In genomic region chr1:195091699-195092219, GRCm38 (mm10) we compare ENCODE assay signal across 8 mouse cellular contexts. TPM values are rescaled to one million over a fixed set of nuclear protein-coding genes. Genes with fewer than 3 reads are reported as not detected.
DNase-seq lines count a peak whose midpoint lies in the region; ATAC-seq lines count a peak whose summit lies in the region.

No protein-coding gene starts in this region.

- peak overlapping the region; percentile 46 for H3K9ac ChIP-seq in heart, embryonic 15.5 days
- peak overlapping the region; percentile 37 for H3K9ac ChIP-seq in hindbrain, embryonic 15.5 days
- peak overlapping the region; percentile 32 for H3K9ac ChIP-seq in midbrain, embryonic 12.5 days (replicated peaks)

- peak overlapping the region; percentile 57 for H3K4me3 ChIP-seq in heart, embryonic 15.5 days
- peak overlapping the region; percentile 32 for H3K4me3 ChIP-seq in hindbrain, embryonic 15.5 days
- peak overlapping the region; percentile 37 for H3K4me3 ChIP-seq in midbrain, embryonic 12.5 days

- H3K27me3 ChIP-seq in heart, embryonic 15.5 days, result no peaks in the 10 kb centered on the region
- H3K27me3 ChIP-seq in hindbrain, embryonic 15.5 days, result no peaks in the 10 kb centered on the region
- H3K27me3 ChIP-seq in midbrain, embryonic 12.5 days, result no peaks in the 10 kb centered on the region

- intact Hi-C loops in gastrocnemius, postnatal 36 days (cut with DNase I), result no loop called here

- no peaks in the 10 kb centered on the region for H3K9me3 ChIP-seq in heart, embryonic 15.5 days (replicated peaks)
- 0 out of 2 replicates have a peak, but pooled peaks cover 2% of the 10 kb centered on the region for H3K9me3 ChIP-seq in hindbrain, embryonic 15.5 days
- no peaks in the 10 kb centered on the region for H3K9me3 ChIP-seq in midbrain, embryonic 12.5 days

- peaks cover 10% of the 10 kb centered on the region; the same call in 1 of the 2 replicates for H3K36me3 ChIP-seq in heart, embryonic 15.5 days
- H3K36me3 ChIP-seq in hindbrain, embryonic 15.5 days, result no peaks in the 10 kb centered on the region
- no peaks in the 10 kb centered on the region for H3K36me3 ChIP-seq in midbrain, embryonic 12.5 days

- no peak for DNase-seq in heart, adult 8-10 months (ENCODE audit: low spot score)
- DNase-seq in c-Kit-negative CD71-positive TER-119-positive erythroid progenitor cells, embryonic 14.5 days (ENCODE audit: low read depth, low spot score), result peak; percentile 90
- no peak for DNase-seq in gastrocnemius, postnatal 36 days
- no peak for DNase-seq in thymus, postnatal 14 days

- H3K27ac ChIP-seq in heart, embryonic 15.5 days, result peak overlapping the region; percentile 65
- no peak overlapping the region for H3K27ac ChIP-seq in hindbrain, embryonic 15.5 days (replicated peaks)
- no peak overlapping the region for H3K27ac ChIP-seq in midbrain, embryonic 12.5 days (replicated peaks)

- peak; percentile 31 for ATAC-seq in heart, embryonic 15.5 days (replicated peaks; ENCODE audit: insufficient number of reproducible peaks, insufficient read depth, low FRiP score, low read depth)
- ATAC-seq in hindbrain, embryonic 15.5 days (ENCODE audit: low FRiP score, low read depth), result peak; percentile 79
- peak; percentile 74 for ATAC-seq in midbrain, embryonic 12.5 days (ENCODE audit: low FRiP score, low read depth)
- ATAC-seq in activated CD4-positive, CD25-positive, alpha-beta regulatory T cell, adult 4 months, result no peak

- peak overlapping the region; percentile 77 for H3K4me2 ChIP-seq in heart, embryonic 15.5 days
- peak overlapping the region; percentile 80 for H3K4me2 ChIP-seq in hindbrain, embryonic 15.5 days
- H3K4me2 ChIP-seq in midbrain, embryonic 12.5 days (replicated peaks), result peak overlapping the region; percentile 62

- WGBS in heart, embryonic 15.5 days, result 15% methylated on average over 11 of the region's 11 CpGs
- 23% methylated on average over 11 of the region's 11 CpGs for WGBS in hindbrain, embryonic 15.5 days
- 23% methylated on average over 11 of the region's 11 CpGs for WGBS in midbrain, embryonic 12.5 days

- H3K4me1 ChIP-seq in heart, embryonic 15.5 days (replicated peaks), result peaks cover 7% of the 10 kb centered on the region; the same call in 1 of the 2 replicates
- peaks cover 13% of the 10 kb centered on the region for H3K4me1 ChIP-seq in hindbrain, embryonic 15.5 days (replicated peaks)
- H3K4me1 ChIP-seq in midbrain, embryonic 12.5 days, result peaks cover 9% of the 10 kb centered on the region

RNA-seq across cellular contexts. Expression of gene Cd46, which starts 0.3 kb away (rescaled TPM):
- 0.62 and 0.96 TPM in 2 replicates for polyA plus RNA-seq in heart, embryonic 15.5 days (2015; fragmentation: Nextera tagmentation; extraction: Ambion mirVana)
- total RNA-seq in heart, adult 8-10 months (2022), result 1 to 10 TPM in 3 of 4 experiments, under 1 TPM in 1; 0.46 to 1.3 (median 1.0) TPM
- 1.4 and 2.0 TPM in 2 replicates for polyA plus RNA-seq in hindbrain, embryonic 15.5 days (2015; fragmentation: Nextera tagmentation; extraction: Ambion mirVana)
- 1.4 and 1.6 TPM in 2 replicates for polyA plus RNA-seq in midbrain, embryonic 12.5 days (2016; fragmentation: Nextera tagmentation; extraction: Ambion mirVana)
- 1 to 10 TPM; 3.0 to 3.2 TPM for polyA plus RNA-seq in activated CD4-positive, CD25-positive, alpha-beta regulatory T cell, adult 4 months (2017; shearing (Covaris generic))
- 1 to 10 TPM; 1.1 to 1.7 TPM for total RNA-seq in gastrocnemius, postnatal 36 days (2021)

RNA-seq across cellular contexts. Expression of gene Cr1l, which starts 39.6 kb away (rescaled TPM):
- 57.0 and 61.7 TPM in 2 replicates for polyA plus RNA-seq in heart, embryonic 15.5 days (2015; fragmentation: Nextera tagmentation; extraction: Ambion mirVana)
- 10 to 100 TPM; 62.8 to 70.8 (median 66.0) TPM for total RNA-seq in heart, adult 8-10 months (2022)
- 38.9 and 39.0 TPM in 2 replicates for polyA plus RNA-seq in hindbrain, embryonic 15.5 days (2015; fragmentation: Nextera tagmentation; extraction: Ambion mirVana)
- 36.1 and 39.8 TPM in 2 replicates for polyA plus RNA-seq in midbrain, embryonic 12.5 days (2016; fragmentation: Nextera tagmentation; extraction: Ambion mirVana)
- polyA plus RNA-seq in activated CD4-positive, CD25-positive, alpha-beta regulatory T cell, adult 4 months (2017; shearing (Covaris generic)), result 100 to 1,000 TPM; 159 to 160 TPM
- total RNA-seq in gastrocnemius, postnatal 36 days (2021), result 10 to 100 TPM; 31.4 to 34.4 TPM
